Mouse (Mus musculus) hindbrain, embryonic 15.5 days (tissue): ENCODE measurements around the gene 4933405O20Rik. TPM values are rescaled to one million over a fixed set of nuclear protein-coding genes. Genes with fewer than 3 reads are reported as not detected.

ENCODE experiments used
- ATAC-seq: fragments of 200-750 bp; cut with Nextera tagmentation; 2 replicates; pipeline ENCODE4 v1.8.0; 2017; ENCODE audit warnings: low read depth, moderate number of reproducible peaks, moderate TSS enrichment; ENCODE audit not compliant: low FRiP score
- H3K27ac ChIP-seq: fragments of 300-500 bp; sonication (generic); replicated peaks from 2 replicates; pipeline ENCODE4 v1.5.1; 2015; ENCODE audit warnings: mild to moderate bottlenecking, inconsistent platforms
- H3K27me3 ChIP-seq: fragments of 300-500 bp; sonication (generic); 2 replicates; pipeline ENCODE4 v1.6.1; 2015; ENCODE audit warnings: control low read depth, inconsistent platforms
- H3K36me3 ChIP-seq: fragments of 300-500 bp; sonication (generic); 2 replicates; pipeline ENCODE4 v1.6.1; 2015; ENCODE audit warnings: control low read depth, inconsistent platforms
- H3K4me1 ChIP-seq: fragments of 300-500 bp; sonication (generic); replicated peaks from 2 replicates; pipeline ENCODE4 v1.6.1; 2015; ENCODE audit warnings: control low read depth, inconsistent platforms
- H3K4me2 ChIP-seq: fragments of 300-500 bp; sonication (generic); 2 replicates; pipeline ENCODE4 v1.6.1; 2015; ENCODE audit warnings: moderate library complexity, mild to moderate bottlenecking, inconsistent platforms
- H3K4me3 ChIP-seq: fragments of 300-500 bp; sonication (generic); 2 replicates; pipeline ENCODE4 v1.5.1; 2015; ENCODE audit warnings: mild to moderate bottlenecking, inconsistent platforms
- H3K9ac ChIP-seq: fragments of 300-500 bp; sonication (generic); 2 replicates; pipeline ENCODE4 v1.6.1; 2015; ENCODE audit warnings: inconsistent platforms
- H3K9me3 ChIP-seq: fragments of 300-500 bp; sonication (generic); 2 replicates; pipeline ENCODE4 v1.6.1; 2016; ENCODE audit warnings: control low read depth, inconsistent platforms
- WGBS: fragments of 180-500 bp; shearing (Covaris S2); methylation state at CpG from one replicate; pipeline ENCODE4 v1.1.7; 2015; 5-methylcytosine and 5-hydroxymethylcytosine counted together
- polyA plus RNA-seq: library from polyadenylated mRNA; unstranded; fragments of >200 nt; fragmentation: Nextera tagmentation; extraction: Ambion mirVana; gene quantifications from 2 replicates; pipeline ENCODE4 v1.2.1, GENCODE M21; 2015

The 4933405O20Rik gene
- not detected in 2 replicates for polyA plus RNA-seq

- ATAC-seq = no peak
- Histone ChIP-seq H3K4me3 (no peak within 1 kb of the TSS), H3K27me3 (no peaks in the 10 kb centered on the region), H3K4me1 (no peaks in the 10 kb centered on the region), H3K27ac (no peak within 1 kb of the TSS), H3K36me3 (no peaks in the 10 kb centered on the region), H3K4me2 (no peak within 1 kb of the TSS), H3K9me3 (no peaks in the 10 kb centered on the region), H3K9ac (no peak within 1 kb of the TSS)
- 76% methylated on average over 3 of the region's 3 CpGs for WGBS
Measured at GRCm38 (mm10) chr7:50598890-50599289, at the start of gene 4933405O20Rik. Gene 4933405O20Rik, plus strand, starts transcription at chr7:50599190.

- H3K27ac ChIP-seq = no peak overlapping the region
- H3K27me3 ChIP-seq = no peaks in the 10 kb centered on the region
- no peak overlapping the region for H3K4me3 ChIP-seq
- H3K36me3 ChIP-seq = no peaks in the 10 kb centered on the region
- H3K4me2 ChIP-seq = no peak overlapping the region
- H3K9ac ChIP-seq = no peak overlapping the region
- H3K9me3 ChIP-seq = no peaks in the 10 kb centered on the region
- no peak for ATAC-seq
- WGBS = 67% methylated on average over 3 of the region's 3 CpGs
- no peaks in the 10 kb centered on the region for H3K4me1 ChIP-seq
Measured at GRCm38 (mm10) chr7:50549572-50549971, 49.4 kb upstream of the 4933405O20Rik start.

GRCm38 (mm10) chr7:50551426-50551825 is 47.6 kb upstream of the 4933405O20Rik start:
- Histone ChIP-seq H3K27me3 (no peaks in the 10 kb centered on the region), H3K9ac (no peak overlapping the region), H3K27ac (no peak overlapping the region), H3K4me2 (no peak overlapping the region), H3K36me3 (no peaks in the 10 kb centered on the region), H3K4me3 (no peak overlapping the region), H3K4me1 (0 out of 2 replicates have a peak, but pooled peaks cover 3% of the 10 kb centered on the region), H3K9me3 (no peaks in the 10 kb centered on the region)
- ATAC-seq = no peak
- 78% methylated on average over 4 of the region's 4 CpGs for whole genome bisulfite sequencing

GRCm38 (mm10) chr7:50562708-50563107 is 36.3 kb upstream of the 4933405O20Rik start:
- Histone ChIP-seq H3K4me1 (no peaks in the 10 kb centered on the region), H3K9ac (no peak overlapping the region), H3K4me2 (no peak overlapping the region), H3K27me3 (no peaks in the 10 kb centered on the region), H3K9me3 (no peaks in the 10 kb centered on the region), H3K27ac (no peak overlapping the region), H3K4me3 (no peak overlapping the region), H3K36me3 (no peaks in the 10 kb centered on the region)
- ATAC-seq = no peak
- 82% methylated on average over 3 of the region's 3 CpGs for WGBS

- no peak overlapping the region for H3K9ac ChIP-seq
- no peak for ATAC-seq
- no peak overlapping the region for H3K4me2 ChIP-seq
- H3K27me3 ChIP-seq = no peaks in the 10 kb centered on the region
- no peak overlapping the region for H3K4me3 ChIP-seq
- no peaks in the 10 kb centered on the region for H3K9me3 ChIP-seq
- H3K36me3 ChIP-seq = no peaks in the 10 kb centered on the region
- no peaks in the 10 kb centered on the region for H3K4me1 ChIP-seq
- 50% methylated on average over 7 of the region's 7 CpGs for WGBS
- no peak overlapping the region for H3K27ac ChIP-seq
Measured at GRCm38 (mm10) chr7:50573841-50574240, 25.1 kb upstream of the 4933405O20Rik start.

GRCm38 (mm10) chr7:50588642-50589424 is 10.2 kb upstream of the 4933405O20Rik start:
- Histone ChIP-seq H3K27me3 (no peaks in the 10 kb centered on the region), H3K4me3 (no peak overlapping the region), H3K4me1 (0 out of 2 replicates have a peak, but pooled peaks cover 4% of the 10 kb centered on the region), H3K27ac (no peak overlapping the region), H3K9me3 (no peaks in the 10 kb centered on the region), H3K36me3 (no peaks in the 10 kb centered on the region), H3K9ac (no peak overlapping the region), H3K4me2 (no peak overlapping the region)
- 53% methylated on average over 8 of the region's 8 CpGs for WGBS
- no peak for ATAC-seq

GRCm38 (mm10) chr7:50614101-50614500 is 15.1 kb downstream of the 4933405O20Rik start:
- 58% methylated on average over 2 of the region's 2 CpGs for WGBS

GRCm38 (mm10) chr7:50629186-50629585 is 30.2 kb downstream of the 4933405O20Rik start:
- WGBS = 64% methylated on average over 3 of the region's 3 CpGs
- H3K4me2 ChIP-seq = no peak overlapping the region
- no peak for ATAC-seq

More at GRCm38 (mm10) chr7:50614101-50614500, 15.1 kb downstream of the 4933405O20Rik start:
- Histone ChIP-seq H3K4me1 (no peaks in the 10 kb centered on the region), H3K4me3 (no peak overlapping the region), H3K36me3 (no peaks in the 10 kb centered on the region), H3K27ac (no peak overlapping the region), H3K9ac (no peak overlapping the region), H3K9me3 (no peaks in the 10 kb centered on the region), H3K4me2 (no peak overlapping the region), H3K27me3 (no peaks in the 10 kb centered on the region)
- ATAC-seq = no peak

GRCm38 (mm10) chr7:50633147-50633546 is 34.2 kb downstream of the 4933405O20Rik start:
- no peak for ATAC-seq
- Histone ChIP-seq H3K36me3 (no peaks in the 10 kb centered on the region), H3K4me1 (no peaks in the 10 kb centered on the region), H3K4me3 (no peak overlapping the region), H3K27ac (no peak overlapping the region), H3K9me3 (no peaks in the 10 kb centered on the region), H3K9ac (no peak overlapping the region), H3K27me3 (no peaks in the 10 kb centered on the region), H3K4me2 (no peak overlapping the region)
- 62% methylated on average over 2 of the region's 2 CpGs for WGBS

More at GRCm38 (mm10) chr7:50629186-50629585, 30.2 kb downstream of the 4933405O20Rik start:
- Histone ChIP-seq H3K27ac (no peak overlapping the region), H3K9ac (no peak overlapping the region), H3K27me3 (no peaks in the 10 kb centered on the region), H3K36me3 (no peaks in the 10 kb centered on the region), H3K9me3 (no peaks in the 10 kb centered on the region), H3K4me1 (no peaks in the 10 kb centered on the region), H3K4me3 (no peak overlapping the region)
